Mouse (Mus musculus): Measurements from ENCODE around the gene Spp2. TPM values are rescaled to one million over a fixed set of nuclear protein-coding genes. Genes with fewer than 3 reads are reported as not detected.
"Not testable (repeated sequence)": the region's sequence is repeated elsewhere in the genome, so short reads cannot be mapped to it uniquely, and the experiment has no call there.

Gene Spp2
- polyA plus RNA-seq, 1 experiment: not detected

- H3K4me3 ChIP-seq (ENCODE audit: insufficient read depth, low read depth, low read length): no peak overlapping the region
- no peaks in the 10 kb centered on the region for H3K4me1 ChIP-seq (ENCODE audit: control insufficient read depth, insufficient read depth, insufficient read length, low read length)
- H3K27ac ChIP-seq (replicated peaks; ENCODE audit: low read depth, low read length): no peak overlapping the region
These were observed 18.0 kb downstream of the Spp2 start for GRCm38 (mm10) chr1:88424602-88425252.

- no peaks in the 10 kb centered on the region for H3K4me1 ChIP-seq (ENCODE audit: control insufficient read depth, insufficient read depth, insufficient read length, low read length)
- no peak overlapping the region for H3K4me3 ChIP-seq (ENCODE audit: insufficient read depth, low read depth, low read length)
- no peak overlapping the region for H3K27ac ChIP-seq (replicated peaks; ENCODE audit: low read depth, low read length)
These were observed 21.4 kb downstream of the Spp2 start for GRCm38 (mm10) chr1:88427987-88428741.

GRCm38 (mm10) chr1:88429413-88429812 lies 22.7 kb downstream of the Spp2 start:
- Histone ChIP-seq H3K4me3 (ENCODE audit: insufficient read depth, low read depth, low read length) (no peak overlapping the region), H3K4me1 (ENCODE audit: control insufficient read depth, insufficient read depth, insufficient read length, low read length) (no peaks in the 10 kb centered on the region), H3K27ac (replicated peaks; ENCODE audit: low read depth, low read length) (no peak overlapping the region)

GRCm38 (mm10) chr1:88431262-88431661 lies 24.5 kb downstream of the Spp2 start:
- no peaks in the 10 kb centered on the region for H3K4me1 ChIP-seq (ENCODE audit: control insufficient read depth, insufficient read depth, insufficient read length, low read length)
- no peak overlapping the region for H3K4me3 ChIP-seq (ENCODE audit: insufficient read depth, low read depth, low read length)
- no peak overlapping the region for H3K27ac ChIP-seq (replicated peaks; ENCODE audit: low read depth, low read length)

GRCm38 (mm10) chr1:88432601-88433000 lies 25.8 kb downstream of the Spp2 start:
- Histone ChIP-seq H3K4me3 (ENCODE audit: insufficient read depth, low read depth, low read length) (no peak overlapping the region), H3K27ac (replicated peaks; ENCODE audit: low read depth, low read length) (no peak overlapping the region)

GRCm38 (mm10) chr1:88433096-88433883 lies 26.5 kb downstream of the Spp2 start:
- Histone ChIP-seq H3K4me3 (ENCODE audit: insufficient read depth, low read depth, low read length) (no peak overlapping the region), H3K4me1 (ENCODE audit: control insufficient read depth, insufficient read depth, insufficient read length, low read length) (no peaks in the 10 kb centered on the region), H3K27ac (replicated peaks; ENCODE audit: low read depth, low read length) (no peak overlapping the region)

More at GRCm38 (mm10) chr1:88432601-88433000, 25.8 kb downstream of the Spp2 start:
- no peaks in the 10 kb centered on the region for H3K4me1 ChIP-seq (ENCODE audit: control insufficient read depth, insufficient read depth, insufficient read length, low read length)

- no peak overlapping the region for H3K27ac ChIP-seq (replicated peaks; ENCODE audit: low read depth, low read length)
- H3K4me3 ChIP-seq (ENCODE audit: insufficient read depth, low read depth, low read length): no peak overlapping the region
- H3K4me1 ChIP-seq (ENCODE audit: control insufficient read depth, insufficient read depth, insufficient read length, low read length): no peaks in the 10 kb centered on the region
These were observed 27.3 kb downstream of the Spp2 start for GRCm38 (mm10) chr1:88434057-88434456.

- no peaks in the 10 kb centered on the region; the same call in 1 of the 2 replicates for H3K4me1 ChIP-seq (ENCODE audit: control insufficient read depth, insufficient read depth, insufficient read length, low read length)
These were observed 30.7 kb downstream of the Spp2 start for GRCm38 (mm10) chr1:88437206-88438126.

GRCm38 (mm10) chr1:88443383-88443782 lies 36.6 kb downstream of the Spp2 start:
- no peak overlapping the region for H3K4me3 ChIP-seq (ENCODE audit: insufficient read depth, low read depth, low read length)
- H3K27ac ChIP-seq (replicated peaks; ENCODE audit: low read depth, low read length): no peak overlapping the region

More at GRCm38 (mm10) chr1:88437206-88438126, 30.7 kb downstream of the Spp2 start:
- Histone ChIP-seq H3K4me3 (ENCODE audit: insufficient read depth, low read depth, low read length) (no peak overlapping the region), H3K27ac (replicated peaks; ENCODE audit: low read depth, low read length) (no peak overlapping the region)

GRCm38 (mm10) chr1:88445400-88445799 lies 38.6 kb downstream of the Spp2 start:
- Histone ChIP-seq H3K4me1 (ENCODE audit: control insufficient read depth, insufficient read depth, insufficient read length, low read length) (peaks cover 3% of the 10 kb centered on the region; the same call in 1 of the 2 replicates), H3K4me3 (ENCODE audit: insufficient read depth, low read depth, low read length) (no peak overlapping the region), H3K27ac (replicated peaks; ENCODE audit: low read depth, low read length) (no peak overlapping the region)

More at GRCm38 (mm10) chr1:88443383-88443782, 36.6 kb downstream of the Spp2 start:
- no peaks in the 10 kb centered on the region; the same call in 1 of the 2 replicates for H3K4me1 ChIP-seq (ENCODE audit: control insufficient read depth, insufficient read depth, insufficient read length, low read length)

- H3K4me3 ChIP-seq (ENCODE audit: insufficient read depth, low read depth, low read length): no peak overlapping the region
- H3K27ac ChIP-seq (replicated peaks; ENCODE audit: low read depth, low read length): no peak overlapping the region
- H3K4me1 ChIP-seq (ENCODE audit: control insufficient read depth, insufficient read depth, insufficient read length, low read length): peaks cover 8% of the 10 kb centered on the region
These were observed 39.7 kb downstream of the Spp2 start for GRCm38 (mm10) chr1:88446270-88447030.

- H3K4me1 ChIP-seq (ENCODE audit: control insufficient read depth, insufficient read depth, insufficient read length, low read length): peaks cover 8% of the 10 kb centered on the region
- H3K4me3 ChIP-seq (ENCODE audit: insufficient read depth, low read depth, low read length): no peak overlapping the region
- H3K27ac ChIP-seq (replicated peaks; ENCODE audit: low read depth, low read length): 0 out of 2 replicates have a peak overlapping the region, but pooled peaks have one; percentile 26
These were observed 40.7 kb downstream of the Spp2 start for GRCm38 (mm10) chr1:88447483-88447882.

GRCm38 (mm10) chr1:88448094-88448493 lies 41.3 kb downstream of the Spp2 start:
- H3K4me1 ChIP-seq (ENCODE audit: control insufficient read depth, insufficient read depth, insufficient read length, low read length); H3K4me3 ChIP-seq (ENCODE audit: insufficient read depth, low read depth, low read length); H3K27ac ChIP-seq (replicated peaks; ENCODE audit: low read depth, low read length): not testable (repeated sequence)

- Histone ChIP-seq H3K4me1 (ENCODE audit: control insufficient read depth, insufficient read depth, insufficient read length, low read length) (peaks cover 8% of the 10 kb centered on the region), H3K27ac (replicated peaks; ENCODE audit: low read depth, low read length) (0 out of 2 replicates have a peak overlapping the region, but pooled peaks have one; percentile 14), H3K4me3 (ENCODE audit: insufficient read depth, low read depth, low read length) (no peak overlapping the region)
These were observed 43.0 kb downstream of the Spp2 start for GRCm38 (mm10) chr1:88449741-88450140.

All from brown adipose tissue, adult 24 weeks (tissue).